Mouse (Mus musculus) megakaryocyte, adult 5-6 weeks (primary cell): ENCODE results near the gene Il17d. TPM values are rescaled to one million over a fixed set of nuclear protein-coding genes. Genes with fewer than 3 reads are reported as not detected.

ENCODE experiments used
- ATAC-seq: 2 replicates; pipeline ENCODE4 v1.8.0; 2016; ENCODE audit warnings: mild to moderate bottlenecking, inconsistent platforms; ENCODE audit not compliant: poor library complexity, severe bottlenecking
- total RNA-seq, 2 experiments: library from RNA; stranded (forward) in 1 of 2; stranded (reverse) in 1 of 2; fragments of 153-499, 151-499 nt in 1 of 2; fragments of 221-1000, 200-1000 nt in 1 of 2; gene quantifications; 2 replicates each; pipeline versions ENCODE4 v1.2.3 to v1.2.4; 2015 to 2017

The Il17d gene
- total RNA-seq, 2 experiments from 2014 or later, result not detected

- ATAC-seq, result no peak
Observed at GRCm38 (mm10) chr14:57534346-57534745, 9.8 kb downstream of the Il17d start.

GRCm38 (mm10) chr14:57534961-57535360 lies 10.4 kb downstream of the Il17d start:
- no peak for ATAC-seq

- ATAC-seq, result no peak
Observed at GRCm38 (mm10) chr14:57535646-57536045, 11.1 kb downstream of the Il17d start.

GRCm38 (mm10) chr14:57536820-57537219 lies 12.2 kb downstream of the Il17d start:
- no peak for ATAC-seq

GRCm38 (mm10) chr14:57537261-57538015 lies 12.9 kb downstream of the Il17d start:
- ATAC-seq, result peak; percentile 89

- ATAC-seq, result no peak
Observed at GRCm38 (mm10) chr14:57540683-57541082, 16.1 kb downstream of the Il17d start.

GRCm38 (mm10) chr14:57542231-57542630 lies 17.7 kb downstream of the Il17d start:
- peak; percentile 49; the same call in 1 of the 2 replicates for ATAC-seq

GRCm38 (mm10) chr14:57543420-57544039 lies 19.0 kb downstream of the Il17d start:
- peak; percentile 74 for ATAC-seq

- no peak for ATAC-seq
Observed at GRCm38 (mm10) chr14:57545526-57545925, 20.9 kb downstream of the Il17d start.

GRCm38 (mm10) chr14:57546131-57546530 lies 21.6 kb downstream of the Il17d start:
- ATAC-seq, result no peak

GRCm38 (mm10) chr14:57546557-57547021 lies 22.0 kb downstream of the Il17d start:
- ATAC-seq, result no peak

- no peak for ATAC-seq
Observed at GRCm38 (mm10) chr14:57547062-57547461, 22.5 kb downstream of the Il17d start.

GRCm38 (mm10) chr14:57552945-57553344 lies 28.4 kb downstream of the Il17d start:
- ATAC-seq, result no peak

- ATAC-seq, result no peak
Observed at GRCm38 (mm10) chr14:57554434-57554833, 29.9 kb downstream of the Il17d start.

GRCm38 (mm10) chr14:57555471-57556070 lies 31.0 kb downstream of the Il17d start:
- no peak for ATAC-seq

GRCm38 (mm10) chr14:57556922-57557321 lies 32.3 kb downstream of the Il17d start:
- no peak for ATAC-seq

- ATAC-seq, result no peak
Observed at GRCm38 (mm10) chr14:57565626-57566025, 41.0 kb downstream of the Il17d start.

GRCm38 (mm10) chr14:57571155-57572133 lies 46.9 kb downstream of the Il17d start, which contains the start of gene Eef1akmt1:
Eef1akmt1 (minus strand) TSS chr14:57571612.
- peak; percentile 97 for ATAC-seq

- ATAC-seq, result no peak
Observed at GRCm38 (mm10) chr14:57574792-57575587, 50.4 kb downstream of the Il17d start.
